In the genomic region with DNA sequence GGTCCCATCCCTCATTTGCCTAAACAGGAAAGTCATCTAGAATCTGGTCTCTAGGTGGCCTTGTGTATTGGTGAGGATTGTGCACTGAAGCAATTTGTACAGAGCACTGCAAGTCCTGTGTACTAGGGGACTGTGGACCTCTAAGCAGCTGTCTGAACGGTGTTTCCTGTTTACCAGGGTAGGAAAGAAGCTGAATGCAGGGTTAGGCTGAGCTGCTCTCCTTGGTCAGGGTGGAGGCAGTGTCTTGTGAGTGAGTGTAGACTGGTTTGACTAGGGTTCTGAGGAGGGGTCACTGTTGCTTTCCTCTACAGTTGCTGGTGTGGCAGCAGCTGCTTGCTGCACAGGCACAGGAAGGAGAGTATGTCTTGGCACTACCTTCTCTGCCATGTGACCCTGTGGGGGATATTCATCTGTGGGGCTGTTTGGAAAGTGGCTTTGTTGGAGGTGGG, we compare ENCODE assay signal across 8 mouse cellular contexts. TPM values are rescaled to one million over a fixed set of nuclear protein-coding genes. Genes with fewer than 3 reads are reported as not detected.
DNase-seq lines count a peak whose midpoint lies in the region; ATAC-seq and TF ChIP-seq lines count a peak whose summit lies in the region.

No protein-coding gene starts in this region.

- H3K9me3 ChIP-seq in forebrain, embryonic 16.5 days (ENCODE audit: control insufficient read depth, low read length) = no peaks in the 10 kb centered on the region
- no peaks in the 10 kb centered on the region for H3K9me3 ChIP-seq in neural tube, embryonic 14.5 days (ENCODE audit: control insufficient read depth, low read length)

- no peak for DNase-seq in left cerebral cortex, adult 2 months (ENCODE audit: extremely low spot score in 1 of 2, low spot score in 2 of 2)
- no peak for DNase-seq in left cerebral cortex, postnatal 10 days (ENCODE audit: extremely low spot score in 1 of 2, low spot score in 2 of 2)
- DNase-seq in left cerebral cortex, adult 8-10 months (ENCODE audit: low spot score in 2 of 2) = no peak
- no peak for DNase-seq in left cerebral cortex, postnatal 4 days
- DNase-seq in MN1 (ENCODE audit: low spot score) = no peak

- H3K4me2 ChIP-seq in forebrain, embryonic 16.5 days (ENCODE audit: low read length) = no peak overlapping the region
- no peak overlapping the region for H3K4me2 ChIP-seq in neural tube, embryonic 14.5 days (ENCODE audit: low read depth, low read length)

- intact Hi-C loops in left cerebral cortex, adult 2 months (cut with DNase I) = no loop called here
- intact Hi-C loops in left cerebral cortex, postnatal 10 days (cut with DNase I) = no loop called here
- intact Hi-C loops in left cerebral cortex, postnatal 4 days (cut with DNase I) = no loop called here

- peaks cover 31% of the 10 kb centered on the region for H3K4me1 ChIP-seq in forebrain, embryonic 16.5 days (replicated peaks; ENCODE audit: control insufficient read depth, insufficient read depth, low read length)
- peaks cover 35% of the 10 kb centered on the region for H3K4me1 ChIP-seq in neural tube, embryonic 14.5 days (ENCODE audit: control insufficient read depth, insufficient read depth, low read length)

- H3K9ac ChIP-seq in forebrain, embryonic 16.5 days (replicated peaks; ENCODE audit: low read depth, low read length) = no peak overlapping the region
- no peak overlapping the region for H3K9ac ChIP-seq in neural tube, embryonic 14.5 days (replicated peaks; ENCODE audit: low read depth, low read length)

- peak; percentile 55 for ATAC-seq in activated CD4-positive, CD25-positive, alpha-beta regulatory T cell, adult 4 months
- ATAC-seq in forebrain, embryonic 16.5 days = no peak
- no peak for ATAC-seq in neural tube, embryonic 14.5 days (ENCODE audit: low read depth)

- H3K27ac ChIP-seq in left cerebral cortex, adult 2 months = peak overlapping the region; percentile 71
- 0 out of 2 replicates have a peak overlapping the region, but pooled peaks have one; percentile 24 for H3K27ac ChIP-seq in forebrain, embryonic 16.5 days (ENCODE audit: low read length)
- H3K27ac ChIP-seq in neural tube, embryonic 14.5 days (ENCODE audit: low read depth, low read length) = peak overlapping the region; percentile 55

- H3K36me3 ChIP-seq in forebrain, embryonic 16.5 days (ENCODE audit: control insufficient read depth, insufficient read depth) = no peaks in the 10 kb centered on the region
- H3K36me3 ChIP-seq in neural tube, embryonic 14.5 days (ENCODE audit: control insufficient read depth, insufficient read depth, low read length) = peaks cover 5% of the 10 kb centered on the region; the same call in 1 of the 2 replicates

- TF ChIP-seq CTCF in left cerebral cortex, adult 2 months (IDR thresholded peaks at IDR 0.05) = no peak

- 90% methylated on average over 1 of the region's 1 CpGs for WGBS in forebrain, embryonic 16.5 days
- 83% methylated on average over 1 of the region's 1 CpGs for WGBS in neural tube, embryonic 14.5 days

- H3K27me3 ChIP-seq in forebrain, embryonic 16.5 days (replicated peaks; ENCODE audit: control insufficient read depth, insufficient read depth, low read length) = no peaks in the 10 kb centered on the region
- H3K27me3 ChIP-seq in neural tube, embryonic 14.5 days (ENCODE audit: control insufficient read depth, insufficient read depth, low read length) = no peaks in the 10 kb centered on the region

- H3K4me3 ChIP-seq in left cerebral cortex, adult 2 months = no peak overlapping the region
- H3K4me3 ChIP-seq in forebrain, embryonic 16.5 days (replicated peaks; ENCODE audit: low read length) = no peak overlapping the region
- no peak overlapping the region for H3K4me3 ChIP-seq in neural tube, embryonic 14.5 days (ENCODE audit: low read depth, low read length)

RNA-seq across cellular contexts. Expression of a gene that starts 11.1 kb away (rescaled TPM):
- total RNA-seq in left cerebral cortex, adult 2 months (2021) = 100 to 1,000 TPM; 117 to 123 TPM
- 100 to 1,000 TPM; 123 to 130 TPM for total RNA-seq in left cerebral cortex, postnatal 10 days (2021)
- polyA plus RNA-seq in activated CD4-positive, CD25-positive, alpha-beta regulatory T cell, adult 4 months (2017; shearing (Covaris generic)) = 10 to 100 TPM; 52.7 to 59.0 TPM
- polyA plus RNA-seq in forebrain, embryonic 16.5 days (2015; fragmentation: Nextera tagmentation; extraction: Ambion mirVana) = 83.2 and 84.4 TPM in 2 replicates
- polyA plus RNA-seq in neural tube, embryonic 14.5 days (2014; fragmentation: Nextera tagmentation; extraction: Ambion mirVana) = 50.6 and 74.0 TPM in 2 replicates
- 100 to 1,000 TPM; 103 to 121 (median 114) TPM for total RNA-seq in left cerebral cortex, adult 8-10 months (2022)
- total RNA-seq in left cerebral cortex, postnatal 4 days (2021) = 100 to 1,000 TPM; 176 to 190 TPM
